10 mouse cellular contexts compared by ENCODE assay signal in genomic region chr16:30096475-30096874, GRCm38 (mm10). TPM values are rescaled to one million over a fixed set of nuclear protein-coding genes. Genes with fewer than 3 reads are reported as not detected.
DNase-seq lines count a peak whose midpoint lies in the region; ATAC-seq and TF ChIP-seq lines count a peak whose summit lies in the region.
"Had no signal": no experiment of that assay in that cellular context is flagged by ENCODE, and none has a peak within 500 bp of the region (broad histone marks: within the 10 kb centered on the region; RNA-seq: fewer than 3 reads in every experiment).

No protein-coding gene starts in this region.

- DNase-seq in heart, postnatal 14 days, result no peak
- peak; percentile 61 for DNase-seq in embryo, embryonic 10.5 days (ENCODE audit: low spot score)
- peak; percentile 72 for DNase-seq in gastrocnemius, adult 2 months
- peak; percentile 70 for DNase-seq in lung, postnatal 10 days
- DNase-seq in left cerebral cortex, adult 8-10 months (ENCODE audit: low spot score in 2 of 2), result no peak
- no peak for DNase-seq in layer of hippocampus, postnatal 25 days (ENCODE audit: extremely low spot score in 1 of 2, low spot score in 1 of 2)
- no peak for DNase-seq in thymus, postnatal 4 days
- DNase-seq: thymus, postnatal 36 days had no signal

- no peaks in the 10 kb centered on the region for H3K9me3 ChIP-seq in heart, embryonic 16.5 days (replicated peaks; ENCODE audit: control insufficient read depth, low read length)
- H3K9me3 ChIP-seq: hindbrain, embryonic 15.5 days had no signal

- ATAC-seq in heart, embryonic 16.5 days (replicated peaks; ENCODE audit: extremely low read depth, insufficient read depth, low FRiP score), result no peak

- no peak for TF ChIP-seq CTCF in gastrocnemius, adult 2 months (IDR thresholded peaks at IDR 0.05)

- no peaks in the 10 kb centered on the region for H3K36me3 ChIP-seq in heart, embryonic 16.5 days (ENCODE audit: control insufficient read depth, insufficient read depth)
- H3K36me3 ChIP-seq: hindbrain, embryonic 15.5 days had no signal

- intact Hi-C loops in heart, postnatal 14 days (cut with DNase I), result no loop called here
- intact Hi-C loops in gastrocnemius, adult 2 months (cut with DNase I), result loop anchor here (5.0 kb wide), 1 partner anchor 76 kb away; no protein-coding TSS in a partner anchor

- H3K27me3 ChIP-seq in heart, embryonic 16.5 days (ENCODE audit: control insufficient read depth, insufficient read depth, low read length), result 0 out of 2 replicates have a peak, but pooled peaks cover 2% of the 10 kb centered on the region

- H3K27ac ChIP-seq in heart, embryonic 16.5 days (ENCODE audit: low read length), result peak overlapping the region; percentile 12; the same call in 1 of the 2 replicates
- peak overlapping the region; percentile 76 for H3K27ac ChIP-seq in gastrocnemius, adult 2 months
- H3K27ac ChIP-seq: hindbrain, embryonic 15.5 days had no signal

- H3K4me2 ChIP-seq in heart, embryonic 16.5 days (ENCODE audit: low read depth, low read length), result 0 out of 2 replicates have a peak overlapping the region, but pooled peaks have one; percentile 14
- H3K4me2 ChIP-seq: hindbrain, embryonic 15.5 days had no signal

- H3K4me3 ChIP-seq in heart, embryonic 16.5 days (ENCODE audit: low read length), result no peak overlapping the region
- H3K4me3 ChIP-seq in gastrocnemius, adult 2 months, result peak overlapping the region; percentile 9
- H3K4me3 ChIP-seq: hindbrain, embryonic 15.5 days had no signal

- H3K9ac ChIP-seq in heart, embryonic 16.5 days (ENCODE audit: low read length), result no peak overlapping the region
- H3K9ac ChIP-seq: hindbrain, embryonic 15.5 days had no signal

- peaks cover 13% of the 10 kb centered on the region for H3K4me1 ChIP-seq in heart, embryonic 16.5 days (ENCODE audit: control insufficient read depth, insufficient read depth, low read length)

- 21% methylated on average over 7 of the region's 7 CpGs for WGBS in heart, embryonic 16.5 days

RNA-seq across cellular contexts. Expression of gene Hes1, which starts 32.3 kb away (rescaled TPM):
- polyA plus RNA-seq in heart, embryonic 16.5 days (2015; fragmentation: Nextera tagmentation; extraction: Ambion mirVana), result 19.1 and 23.8 TPM in 2 replicates
- 10 to 100 TPM; 28.9 to 30.9 TPM for total RNA-seq in heart, postnatal 14 days (2021)
- total RNA-seq in gastrocnemius, adult 2 months (2021), result 10 to 100 TPM in 1 of 2 experiments, 1 to 10 TPM in 1; 9.5 to 11.1 TPM
- 10 to 100 TPM; 18.0 to 23.5 (median 18.5) TPM for total RNA-seq in left cerebral cortex, adult 8-10 months (2022)
- total RNA-seq in layer of hippocampus, postnatal 25 days (2021), result 10 to 100 TPM; 18.0 to 24.2 TPM

Comparison
In these comparisons a context has a peak if more than half of its experiments do, and no peak if none do; other contexts are left out.
1. DNase-seq: peak in embryo, embryonic 10.5 days (single experiment), gastrocnemius, adult 2 months (single experiment) and lung, postnatal 10 days (single experiment); none in heart, postnatal 14 days (0 of 2), left cerebral cortex, adult 8-10 months (0 of 2), layer of hippocampus, postnatal 25 days (0 of 2) and thymus, postnatal 4 days (single experiment).